Mouse (Mus musculus): ENCODE measurements around the gene Kcnk3.

- no peak for TF ChIP-seq POLR2A (IDR thresholded peaks at IDR 0.05; ENCODE audit: insufficient read length, low read depth)
- no peak for TF ChIP-seq E2F4 (IDR thresholded peaks at IDR 0.05; ENCODE audit: insufficient read depth)
- TF ChIP-seq TCF12 (IDR thresholded peaks at IDR 0.05; ENCODE audit: insufficient read depth, poor library complexity, severe bottlenecking), result no peak
- no peak for TF ChIP-seq USF1 (IDR thresholded peaks at IDR 0.05; ENCODE audit: low read depth)
- TF ChIP-seq MAX (IDR thresholded peaks at IDR 0.05; ENCODE audit: low read depth), result no peak
- no peak for TF ChIP-seq POLR2AphosphoS2 (IDR thresholded peaks at IDR 0.05; ENCODE audit: insufficient read length, low read depth)
Measured at GRCm38 (mm10) chr5:30620567-30620966, 32.6 kb downstream of the Kcnk3 start.
